Mouse (Mus musculus) gastrocnemius, adult 2 months (tissue): ENCODE results near the gene Spag9. TPM values are rescaled to one million over a fixed set of nuclear protein-coding genes. Genes with fewer than 3 reads are reported as not detected.

Source experiments
- DNase-seq: peaks from one replicate; pipeline ENCODE4 v3.0.0; 2022
- H3K27ac ChIP-seq: fragments of 200-600 bp; 2 replicates; pipeline ENCODE4 v1.8.1; 2022; ENCODE audit warnings: mild to moderate bottlenecking
- H3K4me3 ChIP-seq: fragments of 200-600 bp; 2 replicates; pipeline ENCODE4 v1.8.1; 2022; ENCODE audit warnings: mild to moderate bottlenecking, moderate library complexity
- CTCF ChIP-seq: fragments of 200-600 bp; IDR thresholded peaks from 2 replicates; pipeline ENCODE4 v1.8.1; 2022; ENCODE audit warnings: antibody characterized with exemption, mild to moderate bottlenecking, moderate library complexity
- intact Hi-C: fragments of 180-260 bp; cut with DNase I; formaldehyde crosslinking; loops from one replicate; pipeline ENCODE4 v1.15.1; 2025
- total RNA-seq, 2 experiments: library from RNA; stranded (reverse); gene quantifications; 2 replicates each; pipeline ENCODE4 v1.2.3; 2021

The Spag9 gene
- total RNA-seq, 2 experiments from 2014 or later, result 154 to 161 TPM

GRCm38 (mm10) chr11:93987625-93988327 lies 8.1 kb upstream of the Spag9 start:
- H3K27ac ChIP-seq, result peak overlapping the region; percentile 94
- DNase-seq, result peak; percentile 66
- no peak for TF ChIP-seq CTCF
- peak overlapping the region; percentile 9 for H3K4me3 ChIP-seq
- intact Hi-C loops, result loop anchor here (2.0 kb wide), 1 partner anchor 19 kb away; the partner anchor contains the start of genes Gm20390 and Nme1

DNA sequence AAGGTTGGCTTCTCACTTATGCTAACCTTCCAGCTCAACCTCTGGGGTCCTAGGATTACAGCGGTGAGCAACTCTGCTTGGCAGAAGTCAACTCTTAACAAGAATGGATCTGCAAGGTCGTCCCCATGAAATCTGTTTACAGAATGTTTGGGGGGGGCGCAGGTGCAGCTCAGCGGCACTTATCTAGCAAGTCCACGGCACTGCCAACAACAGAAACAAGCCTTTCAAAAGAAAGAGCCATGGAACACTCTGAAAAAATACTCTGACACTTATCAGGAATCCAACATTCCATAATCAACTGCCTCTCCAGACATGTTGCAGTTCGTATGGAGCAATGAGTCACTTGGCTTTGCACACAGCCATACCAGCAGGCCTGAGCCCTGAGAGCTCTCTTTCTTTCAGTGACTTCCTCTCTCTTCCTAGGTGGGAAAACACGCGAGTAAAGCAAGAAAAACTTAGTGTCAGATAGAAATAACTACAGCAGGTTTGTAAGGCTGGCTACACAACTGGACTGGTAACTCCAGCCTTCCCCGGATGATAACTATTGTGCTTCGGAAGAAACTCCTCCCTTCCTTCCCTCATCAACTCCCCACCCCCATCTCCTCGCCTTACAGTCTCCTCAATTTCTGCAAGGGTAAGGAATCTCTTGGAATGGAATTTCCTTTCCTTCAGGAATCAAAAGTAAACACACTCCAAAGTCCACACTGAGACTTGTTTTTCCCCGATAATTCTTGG lies 7.4 kb upstream of the Spag9 start:
- DNase-seq, result no peak
- peak overlapping the region; percentile 94 for H3K27ac ChIP-seq
- intact Hi-C loops, result no loop called here
- peak overlapping the region; percentile 9 for H3K4me3 ChIP-seq
- no peak for TF ChIP-seq CTCF

GRCm38 (mm10) chr11:93994531-93994930 lies 1.4 kb upstream of the Spag9 start:
- peak overlapping the region; percentile 100 for H3K4me3 ChIP-seq
- DNase-seq, result no peak
- peak overlapping the region; percentile 100 for H3K27ac ChIP-seq
- intact Hi-C loops, result loop anchor here (1.0 kb wide), 1 partner anchor 26 kb away; the partner anchor contains the start of genes Gm20390 and Nme1
- no peak for TF ChIP-seq CTCF

- intact Hi-C loops, result loop anchor here (5.0 kb wide), 1 partner anchor 38 kb away; the partner anchor contains the start of gene Nme2
- peak overlapping the region; percentile 100 for H3K27ac ChIP-seq
- H3K4me3 ChIP-seq, result peak overlapping the region; percentile 100
- no peak for TF ChIP-seq CTCF
- peak; percentile 89 for DNase-seq
These were observed 676 bp upstream of the Spag9 start for GRCm38 (mm10) chr11:93995111-93995719.

DNA sequence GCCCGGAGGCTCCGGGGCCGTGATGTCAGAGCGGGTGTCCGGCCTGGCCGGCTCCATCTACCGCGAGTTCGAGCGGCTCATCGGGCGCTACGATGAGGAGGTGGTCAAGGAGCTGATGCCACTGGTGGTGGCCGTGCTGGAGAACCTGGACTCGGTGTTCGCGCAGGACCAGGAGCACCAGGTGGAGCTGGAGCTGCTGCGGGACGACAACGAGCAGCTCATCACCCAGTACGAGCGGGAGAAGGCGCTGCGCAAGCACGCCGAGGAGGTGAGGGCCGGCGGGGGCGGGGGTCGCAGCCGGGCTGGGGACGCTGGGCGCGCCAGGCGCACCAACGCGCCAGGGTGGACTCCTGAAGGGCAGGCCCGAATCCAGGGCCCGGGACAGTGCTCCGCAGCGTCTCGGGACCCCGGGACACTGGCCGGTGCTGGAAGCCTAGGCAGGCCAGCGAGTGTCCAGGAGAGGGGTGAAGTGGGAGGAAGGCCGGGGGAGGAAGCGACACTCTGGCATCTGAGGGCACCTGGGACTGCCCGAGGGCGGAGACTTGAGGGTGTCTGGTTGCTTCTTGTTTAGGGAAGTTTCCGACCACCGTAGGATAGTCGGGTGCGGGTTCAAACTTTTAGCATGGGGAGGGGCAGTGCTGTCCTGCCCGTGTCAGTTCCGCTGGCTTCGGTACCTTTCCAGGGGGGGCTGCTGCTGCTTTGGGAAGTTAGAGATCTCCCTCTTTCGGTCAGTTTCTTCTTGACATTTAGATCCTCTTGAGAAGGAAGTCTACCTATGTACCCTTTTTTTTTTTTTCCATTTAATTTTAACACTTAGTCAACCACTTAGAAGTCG lies 632 bp downstream of the Spag9 start:
- Histone ChIP-seq H3K27ac (peak overlapping the region; percentile 99), H3K4me3 (peak overlapping the region; percentile 100)
- TF ChIP-seq CTCF, result peak; percentile 47
- peak; percentile 75 for DNase-seq
- intact Hi-C loops, result loop anchor here (5.0 kb wide), 1 partner anchor 39 kb away; the partner anchor contains the start of gene Nme2

GRCm38 (mm10) chr11:93997141-93997775 lies 1.4 kb downstream of the Spag9 start:
- no peak for TF ChIP-seq CTCF
- Histone ChIP-seq H3K27ac (peak overlapping the region; percentile 99), H3K4me3 (peak overlapping the region; percentile 100)
- DNase-seq, result peak; percentile 75
- intact Hi-C loops, result loop anchor here (5.0 kb wide), 1 partner anchor 40 kb away; the partner anchor contains the start of gene Nme2

GRCm38 (mm10) chr11:93999276-93999675 lies 3.4 kb downstream of the Spag9 start:
- no peak for TF ChIP-seq CTCF
- H3K27ac ChIP-seq, result peak overlapping the region; percentile 99
- no peak for DNase-seq
- H3K4me3 ChIP-seq, result peak overlapping the region; percentile 100
- intact Hi-C loops, result loop anchor here (5.0 kb wide), 1 partner anchor 42 kb away; the partner anchor contains the start of gene Nme2

DNA sequence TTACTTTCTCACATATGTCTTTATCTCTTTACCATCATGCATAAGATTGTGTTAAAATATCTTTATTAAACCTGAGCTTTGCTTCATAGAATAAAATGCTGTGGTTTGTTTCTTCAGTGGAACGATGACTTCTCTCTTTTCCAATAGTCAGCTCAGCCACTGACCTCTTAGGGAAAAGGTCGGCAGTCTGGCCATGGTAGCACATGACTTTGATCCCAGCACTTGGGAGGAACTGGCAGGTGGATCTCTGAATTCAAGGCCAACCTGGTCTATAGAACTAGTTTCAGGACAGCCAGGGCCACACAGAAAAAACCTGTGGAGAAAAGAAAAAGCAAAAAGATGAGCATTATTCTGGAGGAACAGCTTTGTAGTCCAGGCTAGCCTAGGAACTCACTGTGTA lies 7.5 kb downstream of the Spag9 start:
- H3K4me3 ChIP-seq, result no peak overlapping the region
- TF ChIP-seq CTCF, result no peak
- intact Hi-C loops, result no loop called here
- H3K27ac ChIP-seq, result no peak overlapping the region
- DNase-seq, result no peak

- Histone ChIP-seq H3K27ac (no peak overlapping the region), H3K4me3 (no peak overlapping the region)
- DNase-seq, result no peak
- intact Hi-C loops, result no loop called here
- no peak for TF ChIP-seq CTCF
These were observed 23.2 kb downstream of the Spag9 start for GRCm38 (mm10) chr11:94019091-94019490.

GRCm38 (mm10) chr11:94020403-94020802 lies 24.5 kb downstream of the Spag9 start:
- Histone ChIP-seq H3K27ac (no peak overlapping the region), H3K4me3 (no peak overlapping the region)
- intact Hi-C loops, result no loop called here
- DNase-seq, result no peak
- no peak for TF ChIP-seq CTCF

- intact Hi-C loops, result no loop called here
- Histone ChIP-seq H3K4me3 (no peak overlapping the region), H3K27ac (no peak overlapping the region)
- TF ChIP-seq CTCF, result no peak
- no peak for DNase-seq
These were observed 30.4 kb downstream of the Spag9 start for GRCm38 (mm10) chr11:94026289-94026688.
